Mouse (Mus musculus): ENCODE results near the gene Ubd. TPM values are rescaled to one million over a fixed set of nuclear protein-coding genes. Genes with fewer than 3 reads are reported as not detected.
"Not testable (repeated sequence)": the region's sequence is repeated elsewhere in the genome, so short reads cannot be mapped to it uniquely, and the experiment has no call there.

Ubd gene
- polyA plus RNA-seq, 1 experiment from 2014 or later = not detected

DNA sequence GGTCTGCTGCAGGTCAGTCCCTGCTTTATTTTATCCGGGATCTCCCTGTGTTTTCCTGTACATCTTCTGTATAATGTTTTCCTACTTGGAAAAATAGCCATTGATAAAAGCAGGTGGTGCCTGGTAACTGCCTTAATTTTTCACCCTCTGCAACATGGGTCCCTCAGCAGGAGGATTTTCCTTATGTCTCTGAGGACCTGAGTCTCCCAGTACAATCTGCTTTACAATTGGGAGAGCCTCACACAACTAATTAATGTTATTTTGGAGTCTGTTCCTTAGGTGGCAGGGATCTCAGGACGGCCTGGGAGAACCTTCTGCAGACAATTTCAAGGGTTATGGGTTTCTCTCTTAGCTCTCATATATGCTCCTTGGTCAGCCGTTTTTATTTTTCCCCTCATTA is 19.3 kb downstream of the Ubd start, which contains the start of gene Olfr95:
TSS of gene Olfr95 (minus strand) at position 101 of the 400 bp plus-strand sequence.
- Histone ChIP-seq H3K4me2 (replicated peaks) (no peak within 1 kb of the TSS), H3K27me3 (peaks cover 17% of the 10 kb centered on the region), H3K4me1 (peaks cover 7% of the 10 kb centered on the region; the same call in 1 of the 2 replicates), H3K36me3 (no peaks in the 10 kb centered on the region), H3K4me3 (no peak within 1 kb of the TSS), H3K9me3 (no peaks in the 10 kb centered on the region), H3K27ac (replicated peaks) (no peak within 1 kb of the TSS), H3K9ac (replicated peaks) (no peak within 1 kb of the TSS)
- no peak for ATAC-seq (ENCODE audit: low FRiP score, low read depth)
- 77% methylated on average over 3 of the region's 3 CpGs for WGBS

DNA sequence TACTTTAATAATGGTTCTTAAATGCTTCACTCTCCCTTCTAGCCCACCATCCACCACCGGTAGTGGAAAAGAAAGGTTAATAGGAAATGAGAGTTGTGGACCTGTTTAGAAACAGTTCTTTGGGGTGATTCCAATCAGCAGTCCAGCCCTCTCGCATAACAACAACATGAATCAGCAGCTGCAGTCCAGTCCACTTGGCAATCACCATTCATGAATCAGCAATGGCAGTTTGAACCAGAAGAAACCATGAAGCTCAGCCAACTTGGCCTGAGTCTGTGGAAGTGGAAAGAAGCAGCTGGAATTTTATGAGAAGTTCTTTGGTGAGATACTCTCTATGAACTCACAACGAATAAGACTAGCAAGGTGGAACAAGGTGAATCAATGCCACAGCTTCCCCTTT is 24.8 kb downstream of the Ubd start:
- Histone ChIP-seq H3K27me3 (no peaks in the 10 kb centered on the region), H3K9ac (replicated peaks) (no peak overlapping the region), H3K4me1 (no peaks in the 10 kb centered on the region), H3K4me3 (no peak overlapping the region), H3K9me3 (no peaks in the 10 kb centered on the region), H3K27ac (replicated peaks) (no peak overlapping the region), H3K36me3 (no peaks in the 10 kb centered on the region), H3K4me2 (replicated peaks) (no peak overlapping the region)
- 85% methylated on average over 3 of the region's 3 CpGs for WGBS
- no peak for ATAC-seq (ENCODE audit: low FRiP score, low read depth)

- no peaks in the 10 kb centered on the region for H3K36me3 ChIP-seq
- no peaks in the 10 kb centered on the region for H3K27me3 ChIP-seq
- no peak within 1 kb of the TSS for H3K9ac ChIP-seq (replicated peaks)
- no peak within 1 kb of the TSS for H3K27ac ChIP-seq (replicated peaks)
- H3K4me3 ChIP-seq = no peak within 1 kb of the TSS
- 63% methylated on average over 4 of the region's 4 CpGs for WGBS
- no peaks in the 10 kb centered on the region for H3K4me1 ChIP-seq
- no peak within 1 kb of the TSS for H3K4me2 ChIP-seq (replicated peaks)
- no peaks in the 10 kb centered on the region for H3K9me3 ChIP-seq
- no peak for ATAC-seq (ENCODE audit: low FRiP score, low read depth)
These were observed 26.2 kb downstream of the Ubd start, which contains the start of gene Olfr96 for GRCm38 (mm10) chr17:37219846-37220245. Olfr96 (plus strand) TSS chr17:37220146.

- H3K9me3 ChIP-seq = no peaks in the 10 kb centered on the region
- H3K27me3 ChIP-seq = no peaks in the 10 kb centered on the region
- H3K27ac ChIP-seq (replicated peaks) = no peak overlapping the region
- no peak overlapping the region for H3K9ac ChIP-seq (replicated peaks)
- WGBS = 32% methylated on average over 1 of the region's 1 CpGs
- H3K36me3 ChIP-seq = no peaks in the 10 kb centered on the region
- no peak overlapping the region for H3K4me2 ChIP-seq (replicated peaks)
- no peak overlapping the region for H3K4me3 ChIP-seq
- ATAC-seq (ENCODE audit: low FRiP score, low read depth) = no peak
- H3K4me1 ChIP-seq = no peaks in the 10 kb centered on the region
These were observed 28.2 kb downstream of the Ubd start for GRCm38 (mm10) chr17:37221879-37222278.

DNA sequence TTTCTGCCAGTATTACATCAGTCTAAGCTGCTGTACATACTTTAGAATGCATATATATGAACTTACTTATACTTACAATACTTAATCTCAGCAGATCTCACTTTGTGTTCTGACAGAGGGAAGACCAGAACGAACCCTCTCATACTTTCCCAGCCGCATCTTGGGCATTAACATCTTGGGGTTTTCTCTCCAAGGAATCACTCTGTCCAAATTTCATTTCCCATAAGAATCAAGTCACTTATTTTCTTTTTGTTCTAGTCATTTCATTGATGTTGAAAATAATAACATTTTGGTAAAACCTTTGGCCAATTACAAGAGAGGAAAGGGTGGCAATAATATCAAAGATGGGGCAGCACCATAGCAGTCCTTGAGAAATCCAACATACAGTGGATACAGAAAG is 43.5 kb downstream of the Ubd start, which contains the start of gene Olfr97:
TSS of gene Olfr97 (minus strand) at position 101 of the 400 bp plus-strand sequence.
- ATAC-seq (ENCODE audit: low FRiP score, low read depth); H3K9me3 ChIP-seq: not testable (repeated sequence)

DNA sequence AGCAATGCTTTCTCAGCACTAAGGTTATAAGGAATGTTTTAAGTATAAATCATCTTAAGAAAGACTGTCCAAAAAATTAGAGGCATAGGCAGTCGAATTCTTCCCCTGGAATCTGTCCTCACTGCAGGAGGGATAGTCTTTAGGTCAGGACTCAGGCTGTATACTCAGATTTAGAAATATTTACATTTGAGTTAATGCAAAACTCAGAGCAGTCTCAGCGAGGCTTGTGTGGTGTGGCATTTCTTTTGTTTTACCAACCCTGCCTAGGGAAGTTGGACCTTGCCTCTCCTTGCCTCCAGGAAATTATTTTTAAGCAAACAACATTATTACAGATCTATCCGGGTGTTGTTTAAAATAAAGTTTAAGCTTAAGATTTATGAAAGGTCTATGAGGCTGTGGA is 48.5 kb downstream of the Ubd start:
- H3K4me1 ChIP-seq = no peaks in the 10 kb centered on the region
- no peak overlapping the region for H3K4me2 ChIP-seq (replicated peaks)
- no peak overlapping the region for H3K27ac ChIP-seq (replicated peaks)
- no peaks in the 10 kb centered on the region for H3K9me3 ChIP-seq
- no peaks in the 10 kb centered on the region for H3K36me3 ChIP-seq
- no peak for ATAC-seq (ENCODE audit: low FRiP score, low read depth)
- H3K9ac ChIP-seq (replicated peaks) = no peak overlapping the region
- H3K4me3 ChIP-seq = no peak overlapping the region
- 52% methylated on average over 3 of the region's 3 CpGs for WGBS
- no peaks in the 10 kb centered on the region for H3K27me3 ChIP-seq

More for the DNA sequence above, 43.5 kb downstream of the Ubd start, which contains the start of gene Olfr97:
- 94% methylated on average over 2 of the region's 2 CpGs for whole genome bisulfite sequencing
- H3K9ac ChIP-seq (replicated peaks); H3K36me3 ChIP-seq; H3K27ac ChIP-seq (replicated peaks); H3K4me3 ChIP-seq; H3K27me3 ChIP-seq; H3K4me1 ChIP-seq; H3K4me2 ChIP-seq (replicated peaks): not testable (repeated sequence)

Other genes starting within 250 kb of the Ubd start
- 143 and 153 TPM in 2 replicates for gene Ppp1r11, start 242.2 kb upstream of the Ubd start, polyA plus RNA-seq (2016; fragmentation: Nextera tagmentation; extraction: Ambion mirVana)
- gene Znrd1, start 235.3 kb upstream of the Ubd start, polyA plus RNA-seq (2016; fragmentation: Nextera tagmentation; extraction: Ambion mirVana) = 75.9 and 78.4 TPM in 2 replicates
- gene Znrd1as, start 235.3 kb upstream of the Ubd start, polyA plus RNA-seq (2016; fragmentation: Nextera tagmentation; extraction: Ambion mirVana) = 7.3 and 7.6 TPM in 2 replicates
- gene 2410137M14Rik, start 212.7 kb upstream of the Ubd start, polyA plus RNA-seq (2016; fragmentation: Nextera tagmentation; extraction: Ambion mirVana) = 0.28 and 0.37 TPM in 2 replicates
- gene H2-M5, start 204.4 kb upstream of the Ubd start, polyA plus RNA-seq (2016; fragmentation: Nextera tagmentation; extraction: Ambion mirVana) = 2.4 and 2.9 TPM in 2 replicates
- 175 and 190 TPM in 2 replicates for gene Zfp57, start 192.7 kb upstream of the Ubd start, polyA plus RNA-seq (2016; fragmentation: Nextera tagmentation; extraction: Ambion mirVana)
- gene Mog, start 170.5 kb upstream of the Ubd start, polyA plus RNA-seq (2016; fragmentation: Nextera tagmentation; extraction: Ambion mirVana) = 0.68 and 0.96 TPM in 2 replicates
- gene Gabbr1, start 147.9 kb upstream of the Ubd start, polyA plus RNA-seq (2016; fragmentation: Nextera tagmentation; extraction: Ambion mirVana) = 33.4 and 35.9 TPM in 2 replicates
- 0.14 TPM in 1 of 2 replicates, not detected in the other for gene Olfr90, start 105.4 kb upstream of the Ubd start, polyA plus RNA-seq (2016; fragmentation: Nextera tagmentation; extraction: Ambion mirVana)
- gene Olfr91, start 95.6 kb upstream of the Ubd start, polyA plus RNA-seq (2016; fragmentation: Nextera tagmentation; extraction: Ambion mirVana) = not detected in 2 replicates
- not detected in 2 replicates for gene Olfr92, start 73.8 kb upstream of the Ubd start, polyA plus RNA-seq (2016; fragmentation: Nextera tagmentation; extraction: Ambion mirVana)
- gene Olfr93, start 32.4 kb upstream of the Ubd start, polyA plus RNA-seq (2016; fragmentation: Nextera tagmentation; extraction: Ambion mirVana) = not detected in 2 replicates
- gene Olfr94, start 7.1 kb downstream of the Ubd start, polyA plus RNA-seq (2016; fragmentation: Nextera tagmentation; extraction: Ambion mirVana) = not detected in 2 replicates
- gene Olfr95, start 19.2 kb downstream of the Ubd start, polyA plus RNA-seq (2016; fragmentation: Nextera tagmentation; extraction: Ambion mirVana) = not detected in 2 replicates
- not detected in 2 replicates for gene Olfr96, start 26.3 kb downstream of the Ubd start, polyA plus RNA-seq (2016; fragmentation: Nextera tagmentation; extraction: Ambion mirVana)
- not detected in 2 replicates for gene Olfr97, start 43.4 kb downstream of the Ubd start, polyA plus RNA-seq (2016; fragmentation: Nextera tagmentation; extraction: Ambion mirVana)
- gene Olfr98, start 69.9 kb downstream of the Ubd start, polyA plus RNA-seq (2016; fragmentation: Nextera tagmentation; extraction: Ambion mirVana) = not detected in 2 replicates
- gene H2-M3, start 76.3 kb downstream of the Ubd start, polyA plus RNA-seq (2016; fragmentation: Nextera tagmentation; extraction: Ambion mirVana) = 0.99 and 1.6 TPM in 2 replicates
- gene Olfr99, start 89.6 kb downstream of the Ubd start, polyA plus RNA-seq (2016; fragmentation: Nextera tagmentation; extraction: Ambion mirVana) = not detected in 2 replicates
- not detected in 2 replicates for gene Olfr101, start 110.4 kb downstream of the Ubd start, polyA plus RNA-seq (2016; fragmentation: Nextera tagmentation; extraction: Ambion mirVana)
- gene Olfr102, start 123.2 kb downstream of the Ubd start, polyA plus RNA-seq (2016; fragmentation: Nextera tagmentation; extraction: Ambion mirVana) = not detected in 2 replicates
- not detected in 2 replicates for gene Olfr103, start 145.8 kb downstream of the Ubd start, polyA plus RNA-seq (2016; fragmentation: Nextera tagmentation; extraction: Ambion mirVana)
- gene Olfr104-ps, start 165.7 kb downstream of the Ubd start, polyA plus RNA-seq (2016; fragmentation: Nextera tagmentation; extraction: Ambion mirVana) = not detected in 2 replicates
- not detected in 2 replicates for gene Olfr105-ps, start 185.1 kb downstream of the Ubd start, polyA plus RNA-seq (2016; fragmentation: Nextera tagmentation; extraction: Ambion mirVana)
- not detected in 2 replicates for gene Olfr106-ps, start 196.5 kb downstream of the Ubd start, polyA plus RNA-seq (2016; fragmentation: Nextera tagmentation; extraction: Ambion mirVana)
- not detected in 2 replicates for gene Olfr107, start 205.3 kb downstream of the Ubd start, polyA plus RNA-seq (2016; fragmentation: Nextera tagmentation; extraction: Ambion mirVana)